Mouse (Mus musculus) heart, adult 9 months (tissue): Measurements from ENCODE around the gene Zswim8.

ENCODE experiments used
- DNase-seq, 2 experiments: peaks; one replicate each; pipeline ENCODE4 v3.0.0; 2022; ENCODE audit warnings: low spot score in 2 of 2

Zswim8 gene

DNA sequence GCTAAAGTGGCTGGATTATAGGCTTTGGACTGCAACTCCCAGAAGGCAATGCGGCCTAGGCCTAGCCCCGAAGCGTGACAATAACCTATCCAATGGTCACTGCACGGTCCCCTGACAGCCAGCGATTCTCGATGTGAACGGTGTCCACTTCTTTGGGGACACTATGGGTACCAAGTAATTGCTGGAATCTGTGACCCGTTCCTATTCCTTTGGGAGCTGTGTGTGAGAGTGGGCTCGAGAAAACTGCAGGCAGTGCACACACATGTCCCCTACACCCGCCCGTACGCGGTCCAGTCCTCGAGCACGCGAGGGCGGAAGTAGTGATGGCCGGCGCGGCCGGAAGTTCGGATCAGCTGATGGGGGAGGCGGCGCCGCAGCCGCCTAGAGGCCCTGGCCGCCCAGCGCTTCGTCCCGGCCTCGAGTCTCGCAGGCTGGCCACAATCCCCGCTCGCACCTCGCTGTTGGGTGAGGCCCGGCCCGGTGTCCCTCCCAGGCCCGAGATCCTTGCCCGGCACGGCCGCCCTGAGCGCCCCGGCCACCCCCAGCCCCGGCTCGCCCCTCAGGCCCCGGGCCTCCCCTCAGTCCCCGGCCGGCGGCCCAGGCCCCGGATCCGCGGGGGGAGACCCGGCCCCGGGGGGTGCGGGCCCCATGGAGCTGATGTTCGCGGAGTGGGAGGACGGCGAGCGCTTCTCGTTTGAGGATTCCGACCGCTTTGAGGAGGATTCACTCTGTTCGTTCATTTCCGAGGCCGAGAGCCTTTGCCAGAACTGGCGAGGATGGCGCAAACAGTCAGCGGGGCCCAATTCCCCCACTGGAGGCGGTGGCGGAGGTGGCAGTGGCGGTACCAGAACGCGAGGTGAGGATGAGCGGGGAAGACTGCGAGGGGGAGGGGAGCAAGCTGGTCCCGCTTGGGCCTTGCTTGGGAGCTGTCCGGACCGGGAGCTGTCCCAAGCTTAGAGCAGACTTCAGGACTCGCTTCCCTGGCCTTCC, at the start of gene Zswim8:
TSS of gene Zswim8 (plus strand) at position 352 of the 990 bp plus-strand sequence.
- peak; percentile 91 to 92 for DNase-seq

DNA sequence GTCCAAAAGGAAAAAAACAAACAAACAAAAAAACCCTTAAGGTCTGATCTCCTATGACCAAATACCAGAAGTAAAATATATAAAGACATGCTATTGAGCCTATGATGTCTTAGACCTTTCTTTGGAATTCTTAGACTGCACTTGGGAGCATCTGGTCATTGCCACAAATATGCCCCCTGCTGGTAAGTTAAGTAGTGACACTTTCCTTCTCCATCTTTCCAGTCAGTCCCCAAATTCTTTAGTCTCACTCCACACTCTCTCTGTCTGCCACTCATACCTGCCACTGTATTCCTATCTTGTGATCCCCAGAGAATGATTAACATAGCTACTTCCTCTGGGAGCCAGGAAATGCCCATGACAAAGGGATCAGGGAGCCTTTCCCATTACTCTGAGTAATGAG, 49.0 kb upstream of the Zswim8 start:
- no peak for DNase-seq

DNA sequence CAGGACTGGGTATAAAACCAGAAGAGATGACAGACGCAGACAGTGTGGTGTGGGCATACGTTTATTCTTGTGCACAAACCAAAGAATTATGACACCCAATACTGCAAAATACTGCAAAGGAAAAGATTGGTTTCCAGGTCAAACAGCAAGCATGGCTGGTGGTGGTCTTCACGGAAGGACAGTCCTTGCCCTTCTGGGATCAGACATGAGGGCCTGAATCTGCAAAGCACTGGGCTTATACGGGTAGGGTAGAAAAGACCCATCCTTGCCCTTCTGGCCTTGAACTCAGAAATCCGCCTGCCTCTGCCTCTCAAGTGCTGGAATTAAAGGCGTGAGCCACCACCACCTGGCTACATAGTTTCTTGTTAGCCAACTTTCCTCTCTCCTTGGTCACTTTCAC, 48.5 kb upstream of the Zswim8 start:
- DNase-seq, result no peak

DNA sequence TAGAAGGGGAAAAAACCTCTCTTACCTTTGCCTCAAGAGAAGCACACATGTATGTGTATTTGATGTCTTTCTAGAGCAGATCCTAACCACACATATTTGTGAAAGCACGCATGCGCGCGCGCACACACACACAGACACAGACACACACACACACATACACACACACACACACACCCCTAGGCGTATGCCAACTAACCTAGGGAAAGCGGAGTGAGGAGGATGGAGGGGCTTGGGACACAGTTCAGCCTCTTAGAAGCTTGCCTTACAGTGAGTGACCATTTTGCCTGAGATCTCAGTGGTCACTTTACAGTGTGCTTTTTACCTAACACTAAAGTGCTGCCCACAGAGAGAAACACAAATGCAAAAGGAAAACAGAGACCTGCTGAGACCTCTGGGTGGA, 47.7 kb upstream of the Zswim8 start:
- DNase-seq, result no peak

DNA sequence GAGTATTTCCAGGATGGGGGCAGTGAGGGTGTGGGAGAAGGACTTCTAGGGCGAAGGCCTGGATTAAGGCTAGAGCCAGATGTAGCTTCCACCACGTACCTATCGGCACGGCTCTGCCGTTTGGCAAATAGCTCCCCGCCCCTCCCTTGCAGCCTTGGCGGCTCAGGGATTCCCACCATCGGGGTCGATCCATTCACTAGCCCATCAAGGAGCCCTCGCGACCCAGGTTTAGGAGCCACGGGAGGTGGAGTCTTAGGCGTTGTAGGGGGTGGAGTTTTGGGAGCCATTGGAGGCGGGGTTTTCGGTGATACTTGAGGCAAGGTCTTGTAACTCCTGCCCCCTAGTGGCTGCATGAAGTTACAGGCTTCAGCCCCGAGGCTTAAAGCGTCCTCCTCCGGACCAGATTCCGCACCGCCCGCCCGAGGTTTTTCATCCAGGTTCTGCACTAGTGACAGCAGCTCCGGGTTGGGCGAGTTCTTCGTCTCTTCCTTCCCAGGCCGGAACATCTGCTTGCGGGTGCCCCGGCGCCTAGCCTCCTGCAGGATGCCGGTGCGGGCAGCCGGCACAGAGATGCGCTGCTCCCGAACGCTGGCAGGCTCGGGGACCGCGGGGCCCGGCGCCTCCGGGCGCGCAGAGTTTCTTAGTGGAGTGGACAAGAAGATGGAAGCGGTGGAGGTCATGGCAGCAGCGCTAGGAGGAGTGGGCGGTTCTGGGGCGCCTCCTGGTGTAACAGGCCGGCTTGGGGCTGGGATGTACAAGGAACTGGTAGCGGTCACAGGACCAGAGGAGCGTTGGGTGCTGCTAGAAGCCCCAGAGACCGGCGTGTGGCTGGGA, 46.3 kb upstream of the Zswim8 start:
- peak; percentile 92 to 97 for DNase-seq

DNA sequence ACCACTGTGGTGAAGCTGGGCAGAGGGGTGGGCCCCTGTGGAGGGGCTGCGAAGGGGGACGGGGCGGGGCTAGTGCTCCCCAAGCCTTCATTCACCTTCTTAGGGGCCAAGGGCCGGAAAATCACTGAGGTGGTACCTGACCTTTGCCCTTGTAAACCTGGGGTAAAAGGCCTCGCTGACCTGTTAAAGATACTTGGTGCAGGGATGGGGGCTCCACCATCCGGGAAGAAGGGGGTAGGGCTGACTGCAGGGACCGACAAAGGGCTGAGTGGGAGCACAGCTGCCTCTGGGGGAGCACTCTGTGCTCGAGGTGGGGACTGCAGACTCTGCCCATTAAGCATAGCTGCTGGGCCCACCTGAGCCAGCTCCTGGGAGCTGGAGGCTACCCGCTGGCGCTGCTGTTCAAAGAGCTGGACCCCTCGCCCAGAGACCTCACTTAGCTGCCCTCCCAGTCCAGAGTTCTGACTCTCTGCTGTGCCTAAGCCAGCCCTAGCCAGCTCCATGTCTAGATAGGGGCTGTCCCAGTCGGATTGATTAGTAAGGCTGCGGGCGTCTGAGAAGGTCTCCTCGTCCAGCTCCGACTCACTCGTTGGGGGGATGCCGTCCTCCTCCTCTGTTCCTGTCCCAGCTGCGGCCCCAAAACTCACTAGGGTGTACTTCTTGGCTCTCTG, 45.6 kb upstream of the Zswim8 start:
- DNase-seq, result no peak

DNA sequence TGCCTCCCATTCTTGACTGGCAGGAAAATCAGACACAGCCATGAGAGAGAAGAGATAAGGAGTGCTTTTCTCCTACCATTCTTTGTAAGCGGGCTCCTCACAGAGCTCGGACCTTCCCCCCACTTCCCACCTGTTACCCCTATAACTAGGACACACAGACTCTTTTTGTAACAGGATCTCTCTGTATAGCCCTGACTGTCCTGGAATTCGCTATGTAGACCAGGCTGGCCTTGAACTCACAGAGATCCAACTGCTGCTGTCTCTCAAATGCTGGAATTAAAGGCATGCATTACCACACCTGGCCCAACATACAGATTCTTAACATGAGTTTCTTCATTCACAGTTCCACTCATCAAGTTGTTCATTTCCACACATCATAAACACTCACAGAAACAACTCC, 44.6 kb upstream of the Zswim8 start:
- DNase-seq, result no peak

DNA sequence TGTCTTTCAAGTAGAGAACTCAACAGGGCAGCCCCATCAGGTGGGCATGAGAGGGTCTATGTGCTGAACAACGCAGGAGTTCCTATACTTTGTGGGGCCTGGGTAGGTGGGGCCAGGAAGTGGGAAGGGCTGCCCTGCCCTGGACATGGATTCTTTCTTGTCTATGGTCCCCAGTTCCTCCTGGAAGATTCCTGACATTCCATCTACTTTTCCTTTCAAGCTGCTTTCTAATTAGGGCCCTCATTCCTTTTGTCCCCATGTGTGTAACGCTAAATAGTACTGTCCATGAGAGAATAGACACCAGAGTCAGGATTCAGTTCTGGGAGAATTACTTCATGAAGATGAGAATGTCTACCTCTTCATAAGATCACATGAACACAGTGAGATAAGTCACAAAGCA, 43.8 kb upstream of the Zswim8 start:
- DNase-seq, result no peak

DNA sequence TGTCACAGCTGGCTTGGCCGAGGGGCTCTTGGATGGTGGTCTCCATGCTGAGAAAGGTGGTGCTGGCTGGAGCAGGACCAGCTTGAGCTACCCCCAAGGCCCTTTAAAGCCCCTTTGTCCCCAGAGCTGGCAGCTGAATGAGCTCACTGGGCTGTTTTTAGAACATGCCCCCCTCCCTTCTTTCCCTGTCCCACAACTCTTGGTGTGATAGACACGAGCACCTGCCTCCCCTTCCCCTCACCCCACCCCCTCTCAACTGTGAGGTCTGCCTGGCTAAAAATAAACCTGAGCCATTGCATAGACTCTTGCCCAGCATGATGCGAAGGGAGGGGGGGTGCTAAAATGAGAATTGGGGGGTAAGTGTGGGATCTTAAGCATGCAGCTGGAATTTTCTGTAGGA, 42.9 kb upstream of the Zswim8 start:
- DNase-seq, result peak in 1 of 2 experiments; percentile 54

DNA sequence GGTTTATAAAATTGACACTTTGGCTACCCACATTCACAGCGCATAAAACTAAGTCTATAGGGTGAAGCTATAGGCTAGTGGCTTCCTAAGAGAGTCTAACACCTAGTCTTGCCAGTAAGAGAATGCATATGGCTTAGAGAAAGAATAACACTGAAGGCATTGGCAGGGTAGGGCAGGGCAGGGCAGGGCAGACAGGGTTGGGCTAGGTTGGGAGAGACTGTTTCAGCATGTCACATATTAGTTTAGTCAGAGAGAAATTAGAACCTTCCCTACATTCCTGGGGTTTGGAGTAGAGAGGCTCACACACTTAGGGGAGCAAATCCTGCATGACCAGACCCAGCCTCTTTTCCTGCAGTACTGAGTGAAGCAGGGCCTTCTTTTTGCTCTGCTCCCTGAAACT, 39.9 kb upstream of the Zswim8 start:
- no peak for DNase-seq

DNA sequence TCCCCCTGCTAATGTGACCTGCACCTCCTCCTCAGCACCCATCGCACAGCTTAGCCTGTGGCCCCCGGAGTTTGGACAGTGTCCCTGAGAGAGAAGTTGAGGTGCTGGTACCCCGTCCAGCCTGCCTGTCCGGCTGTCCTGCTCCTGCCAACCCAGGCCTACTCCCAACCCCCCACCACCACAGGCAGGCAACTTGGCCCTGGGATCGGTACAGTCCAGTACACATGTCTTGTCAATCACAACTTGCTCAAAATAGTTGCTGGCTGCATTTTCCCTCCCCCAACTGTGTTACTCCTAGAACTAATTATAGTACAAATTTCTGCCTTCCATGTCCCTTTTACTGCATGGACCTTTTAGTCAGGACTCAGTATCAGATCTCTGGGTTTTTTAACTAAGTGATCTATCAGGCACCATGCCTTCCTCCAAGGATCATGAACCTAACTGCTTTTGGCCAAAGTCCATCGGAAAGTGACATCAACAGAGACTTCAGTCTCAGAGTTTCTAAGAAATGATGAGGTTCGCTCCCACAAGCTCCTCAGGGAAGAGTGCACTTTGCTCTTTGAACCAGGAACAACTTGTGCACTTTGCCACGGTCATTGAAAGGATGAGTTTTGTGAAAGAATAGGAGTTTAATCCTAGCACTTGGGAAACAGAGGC, 39.1 kb upstream of the Zswim8 start, which contains the start of gene Synpo2l:
TSS of gene Synpo2l (minus strand) at position 201 of the 657 bp plus-strand sequence.
- DNase-seq, result peak; percentile 72 to 82

DNA sequence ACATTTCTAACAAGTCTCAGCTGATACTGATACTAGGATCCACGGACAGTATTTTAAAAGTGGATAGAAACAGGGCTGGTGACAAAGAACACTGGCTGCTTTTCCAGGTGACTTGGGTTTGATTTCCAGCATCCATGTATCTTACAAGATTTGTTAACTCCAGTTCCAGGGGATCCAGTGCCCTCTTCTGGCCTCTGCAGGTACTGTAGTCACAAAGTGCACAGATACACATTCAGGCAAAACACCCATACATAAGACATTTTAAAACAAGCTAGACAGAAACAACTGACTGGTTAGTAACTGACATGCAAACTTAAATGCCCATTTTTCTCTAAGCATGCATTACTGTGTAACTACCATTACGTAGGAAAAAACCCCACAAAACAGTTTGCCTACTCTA, 34.4 kb upstream of the Zswim8 start:
- no peak for DNase-seq

DNA sequence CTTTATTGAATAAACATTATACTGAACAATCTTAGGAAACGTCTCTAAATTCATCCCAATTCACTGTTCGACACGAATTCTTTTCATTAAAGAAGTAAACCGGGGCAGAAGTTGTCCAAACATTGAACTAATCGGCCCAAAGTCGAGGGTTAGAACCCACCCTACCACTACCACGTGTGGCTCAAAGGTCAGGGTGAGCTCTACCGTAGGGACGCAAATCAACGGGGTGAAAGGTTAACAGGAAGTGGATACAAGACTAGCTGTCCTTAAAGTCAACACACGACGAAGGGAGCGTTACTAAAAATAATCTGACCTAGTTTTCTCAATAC, 33.7 kb upstream of the Zswim8 start:
- no peak for DNase-seq

DNA sequence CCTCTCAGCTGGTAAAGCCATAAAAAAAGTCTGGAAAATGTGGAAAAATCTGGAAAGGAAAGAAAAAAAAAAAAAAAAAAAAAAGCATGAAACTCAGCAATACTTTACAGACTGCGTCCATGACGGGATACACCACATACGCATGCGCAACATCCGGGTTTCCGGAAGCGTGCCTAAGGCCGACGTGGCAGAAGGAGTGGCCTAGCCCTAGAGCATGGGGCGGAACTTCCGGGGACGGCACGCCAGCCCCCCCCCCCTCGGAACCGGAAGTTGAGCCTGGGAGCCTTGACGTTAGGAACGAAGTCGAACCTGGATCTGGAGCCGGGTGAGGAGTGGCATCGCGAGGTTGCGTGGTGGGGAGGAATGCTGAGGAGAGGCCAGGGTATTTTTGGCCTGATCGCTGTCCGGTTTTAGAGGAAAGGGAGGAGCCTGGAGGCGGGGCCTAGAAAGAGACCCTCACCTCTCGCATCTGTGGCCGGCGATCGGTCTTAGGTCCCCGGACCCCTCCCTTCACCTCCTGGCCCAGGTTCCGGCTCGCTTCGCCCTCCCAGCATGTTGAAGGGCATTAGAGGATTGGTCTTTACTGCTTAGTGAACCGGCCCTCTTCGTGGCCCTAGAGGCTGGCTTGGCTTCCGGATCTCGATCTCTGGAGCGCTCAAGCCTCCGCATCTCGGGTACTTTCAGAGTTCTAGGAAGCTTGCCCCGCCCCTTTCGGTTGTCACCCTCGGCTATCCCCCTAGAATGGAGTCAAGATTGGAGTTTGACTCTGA, 33.1 kb upstream of the Zswim8 start, which contains the start of gene Sec24c:
TSS of gene Sec24c (plus strand) at position 245 of the 770 bp plus-strand sequence.
- peak; percentile 93 to 95 for DNase-seq

DNA sequence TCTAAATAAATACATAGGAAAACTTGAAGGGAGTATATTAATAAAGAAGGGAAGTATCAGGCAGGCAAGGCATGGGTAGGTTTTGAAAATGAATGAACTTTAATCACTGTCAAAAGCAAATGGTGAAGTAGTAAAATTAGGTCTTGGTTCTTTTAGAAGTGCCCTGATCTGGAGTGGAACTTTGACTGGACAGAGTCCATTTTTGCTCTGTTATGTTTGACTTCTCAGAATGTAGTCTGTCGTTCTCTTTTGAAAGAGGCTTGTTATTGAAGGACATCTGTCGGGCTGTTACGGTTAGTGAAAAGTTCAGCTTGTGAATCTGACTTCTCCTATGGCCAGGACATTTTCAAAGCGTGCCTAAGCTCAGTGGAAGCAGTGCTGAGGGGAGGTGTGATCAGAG, 29.4 kb upstream of the Zswim8 start:
- DNase-seq, result no peak

DNA sequence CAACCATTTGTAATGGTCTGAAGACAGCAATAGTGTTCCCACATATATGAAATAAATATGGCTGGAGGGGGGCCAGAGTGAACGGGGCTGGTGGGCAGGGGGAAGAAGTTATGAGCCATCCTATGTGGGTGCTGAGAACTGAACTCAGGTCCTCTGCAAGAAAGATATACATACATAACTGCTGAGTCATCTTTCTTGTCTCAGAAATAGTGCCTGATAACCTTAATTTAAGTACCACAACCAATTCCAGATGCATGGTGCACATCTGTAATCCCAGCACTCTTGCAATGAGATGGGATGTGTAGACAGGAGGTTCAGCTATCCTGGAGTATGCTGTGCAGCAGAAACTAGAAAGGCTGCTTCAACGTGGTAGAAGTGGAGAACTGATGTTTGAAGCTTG, 25.6 kb upstream of the Zswim8 start:
- DNase-seq, result no peak

DNA sequence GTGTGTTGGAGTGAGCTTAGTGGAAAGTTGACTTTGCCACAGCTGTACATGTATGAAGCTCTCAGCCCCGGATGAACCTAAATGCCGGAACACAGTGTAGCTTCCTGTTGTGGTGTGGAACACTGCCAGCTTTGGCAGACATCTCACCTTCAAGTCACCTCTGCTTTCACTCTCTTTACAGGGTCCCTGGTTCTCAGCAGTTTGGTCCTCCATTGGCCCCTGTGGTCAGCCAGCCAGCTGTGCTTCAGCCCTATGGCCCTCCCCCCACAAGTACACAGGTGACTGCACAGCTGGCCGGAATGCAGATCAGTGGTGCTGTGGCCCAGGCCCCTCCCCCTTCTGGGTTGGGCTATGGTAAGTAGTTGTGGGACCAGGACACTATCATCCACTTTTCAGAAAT, 24.9 kb upstream of the Zswim8 start:
- no peak for DNase-seq

DNA sequence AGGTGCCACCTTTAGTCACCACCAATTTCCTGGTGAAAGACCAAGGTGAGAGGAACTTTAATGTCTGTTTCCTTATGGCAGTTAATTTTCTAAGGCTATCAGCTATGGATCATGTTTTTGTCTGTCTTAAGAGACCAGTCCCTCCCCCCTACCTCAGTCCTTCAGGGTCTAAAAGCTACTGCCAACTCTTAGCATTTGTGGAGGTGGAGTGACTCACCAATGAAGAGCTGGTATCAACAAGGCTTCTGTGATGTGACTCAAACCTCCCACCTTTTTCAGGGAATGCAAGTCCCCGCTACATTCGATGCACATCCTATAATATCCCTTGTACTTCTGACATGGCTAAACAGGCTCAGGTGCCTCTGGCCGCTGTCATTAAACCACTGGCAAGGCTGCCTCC, 20.8 kb upstream of the Zswim8 start:
- no peak for DNase-seq

DNA sequence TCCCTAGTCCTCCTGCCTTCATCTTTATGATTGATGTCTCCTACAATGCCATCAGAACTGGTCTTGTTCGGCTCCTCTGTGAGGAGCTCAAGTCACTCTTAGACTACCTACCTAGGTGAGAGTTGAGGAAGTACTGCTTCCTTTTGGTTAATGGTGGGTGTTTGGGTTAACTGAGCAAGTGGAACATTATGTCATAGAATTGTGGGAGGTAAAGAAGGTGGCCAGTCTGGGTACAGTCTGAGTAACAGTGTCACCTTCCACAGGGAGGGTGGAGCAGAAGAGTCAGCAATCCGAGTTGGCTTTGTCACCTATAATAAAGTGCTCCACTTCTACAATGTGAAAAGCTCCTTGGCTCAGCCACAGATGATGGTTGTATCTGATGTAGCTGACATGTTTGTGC, 18.3 kb upstream of the Zswim8 start:
- DNase-seq, result no peak

DNA sequence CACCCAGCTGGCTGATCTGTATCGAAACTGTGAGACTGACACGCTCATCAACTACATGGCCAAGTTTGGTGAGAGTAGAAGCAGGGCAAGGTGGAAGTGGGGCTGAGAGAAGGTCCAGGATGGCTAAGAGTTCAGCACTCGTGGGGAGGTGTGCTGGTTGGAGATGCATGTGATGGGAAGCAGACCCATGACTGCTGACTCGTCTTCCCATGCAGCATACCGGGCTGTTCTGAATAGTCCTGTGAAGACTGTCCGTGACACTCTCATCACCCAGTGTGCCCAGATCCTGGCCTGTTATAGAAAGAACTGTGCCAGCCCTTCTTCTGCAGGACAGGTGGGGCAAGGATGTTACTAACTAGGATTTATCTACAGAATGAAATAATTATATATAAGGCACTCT, 15.6 kb upstream of the Zswim8 start:
- DNase-seq, result no peak

DNA sequence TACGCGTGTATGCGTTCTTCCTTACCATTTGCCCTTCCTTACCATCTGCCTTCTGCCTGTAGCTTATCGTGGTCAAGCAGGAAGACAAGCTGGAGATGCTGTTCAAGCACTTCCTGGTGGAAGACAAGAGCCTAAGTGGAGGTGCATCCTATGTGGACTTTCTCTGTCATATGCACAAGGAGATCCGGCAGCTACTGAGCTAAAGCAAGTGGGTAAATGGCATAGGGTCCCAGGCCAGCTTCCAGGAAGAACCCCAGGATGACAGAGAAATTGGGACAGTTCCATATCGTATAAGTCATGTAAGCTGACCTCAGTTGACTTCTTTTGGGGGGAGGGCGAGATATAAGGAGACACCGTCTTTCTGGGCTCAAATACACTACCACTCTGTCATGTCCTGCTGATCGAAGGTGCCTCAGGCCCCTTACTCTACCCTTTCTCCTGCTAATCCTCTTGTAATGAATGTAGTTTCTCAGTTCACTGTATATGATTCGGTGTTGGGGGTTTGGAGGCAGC, 13.7 kb upstream of the Zswim8 start:
- DNase-seq, result no peak
